Comparison of ENCODE assay signal across 16 mouse cellular contexts in the genomic region with DNA sequence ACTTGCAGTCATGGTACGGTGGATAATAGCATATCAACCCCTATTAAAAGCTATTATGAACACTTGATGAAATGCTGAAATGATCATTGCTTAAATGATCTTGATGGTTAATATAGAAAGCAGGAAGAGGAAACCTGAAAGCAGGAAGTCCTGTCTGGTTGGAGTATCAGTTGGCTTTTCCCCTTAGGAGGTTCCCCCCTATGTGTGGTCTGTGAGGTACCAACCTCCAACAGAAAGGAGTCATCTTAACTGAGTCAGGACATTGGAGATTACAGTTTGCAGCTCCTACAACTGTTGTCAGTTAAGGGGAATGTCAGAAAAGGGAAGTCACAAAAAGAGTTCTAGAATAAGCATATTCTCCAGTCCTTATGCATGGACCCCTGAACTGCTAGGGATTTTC.
"Had no signal": no experiment of that assay in that cellular context is flagged by ENCODE, and none has a peak within 500 bp of the region (broad histone marks: within the 10 kb centered on the region; RNA-seq: fewer than 3 reads in every experiment).

No protein-coding gene starts in this region.

- DNase-seq: gastrocnemius, adult 2 months; gastrocnemius, postnatal 10 days; gastrocnemius, postnatal 25 days; heart, adult 18-20 months; heart, postnatal 10 days; heart, postnatal 36 days; kidney, adult 11 months; kidney, adult 2 months; kidney, adult 9 months; kidney, postnatal 25 days; kidney, postnatal 4 days; layer of hippocampus, postnatal 36 days; left cerebral cortex, postnatal 4 days had no signal

- ATAC-seq: hindbrain, postnatal 0 days; intestine, embryonic 16.5 days; liver, embryonic 12.5 days had no signal
